Mouse (Mus musculus): ENCODE results near the gene Ccdc142.
A peak's percentile ranks its signal among the peaks of the same experiment; 100 is the strongest.

Gene Ccdc142

DNA sequence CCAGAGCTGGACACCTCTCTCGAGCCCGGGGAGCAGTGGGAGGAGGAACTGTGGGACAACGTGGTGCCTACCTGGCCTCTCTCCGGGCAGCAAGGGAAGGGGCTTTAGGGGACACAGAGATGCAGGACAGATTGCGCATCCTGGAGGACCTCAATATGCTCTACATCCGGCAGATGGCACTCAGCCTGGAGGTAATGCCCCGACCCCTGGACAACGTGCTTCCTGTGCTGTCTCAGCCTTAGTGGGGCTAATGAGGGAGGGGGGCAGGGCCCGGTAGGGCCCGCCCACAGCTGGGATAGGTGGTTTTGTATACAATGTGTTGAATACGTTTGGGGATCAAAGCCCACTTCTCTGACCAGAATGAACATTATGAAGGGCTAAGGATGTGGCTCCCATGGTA, 36.7 kb downstream of the Ccdc142 start:
- no peak for DNase-seq (ENCODE audit: low spot score in 2 of 2)

DNA sequence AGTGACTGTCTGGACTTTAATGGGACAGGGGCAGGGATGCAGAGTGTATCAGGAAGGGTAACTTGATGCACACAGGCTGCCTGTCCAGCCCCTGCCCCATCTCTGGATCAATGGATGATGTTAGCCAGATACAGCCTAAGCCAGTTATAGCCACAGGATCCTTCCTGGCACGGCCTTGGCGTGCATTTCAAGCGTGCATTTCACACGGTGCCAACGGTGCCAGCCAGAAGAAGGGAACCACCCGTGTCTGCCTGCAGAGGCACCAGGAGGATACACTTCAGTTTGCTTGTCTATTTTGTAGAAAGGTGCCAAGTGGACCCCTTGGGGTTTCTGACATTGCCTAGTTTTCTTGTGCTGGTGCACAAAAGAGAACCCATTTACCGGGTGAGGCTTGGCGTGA, 38.6 kb downstream of the Ccdc142 start:
- DNase-seq (ENCODE audit: low spot score in 2 of 2) = no peak

DNA sequence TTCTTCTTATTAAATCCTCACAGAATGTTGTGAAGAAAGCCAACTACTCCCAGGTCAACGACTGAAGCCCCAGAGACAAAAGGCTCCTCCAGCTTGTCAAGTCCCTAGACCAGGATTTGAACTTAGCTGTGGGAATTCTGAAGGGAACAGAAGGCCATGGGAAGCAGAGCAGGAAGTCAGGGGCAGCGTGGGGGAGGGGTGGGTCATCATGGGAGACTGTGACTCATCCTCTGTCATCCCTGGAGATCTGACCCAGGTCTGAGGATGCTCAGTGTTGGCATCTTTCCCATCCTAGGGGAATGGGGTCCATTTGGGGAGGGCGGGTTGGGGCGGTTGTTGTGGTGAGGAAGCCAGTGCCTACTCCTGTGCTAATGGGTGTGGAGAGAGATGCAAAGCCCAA, 40.2 kb downstream of the Ccdc142 start:
- no peak for DNase-seq (ENCODE audit: low spot score in 2 of 2)

DNA sequence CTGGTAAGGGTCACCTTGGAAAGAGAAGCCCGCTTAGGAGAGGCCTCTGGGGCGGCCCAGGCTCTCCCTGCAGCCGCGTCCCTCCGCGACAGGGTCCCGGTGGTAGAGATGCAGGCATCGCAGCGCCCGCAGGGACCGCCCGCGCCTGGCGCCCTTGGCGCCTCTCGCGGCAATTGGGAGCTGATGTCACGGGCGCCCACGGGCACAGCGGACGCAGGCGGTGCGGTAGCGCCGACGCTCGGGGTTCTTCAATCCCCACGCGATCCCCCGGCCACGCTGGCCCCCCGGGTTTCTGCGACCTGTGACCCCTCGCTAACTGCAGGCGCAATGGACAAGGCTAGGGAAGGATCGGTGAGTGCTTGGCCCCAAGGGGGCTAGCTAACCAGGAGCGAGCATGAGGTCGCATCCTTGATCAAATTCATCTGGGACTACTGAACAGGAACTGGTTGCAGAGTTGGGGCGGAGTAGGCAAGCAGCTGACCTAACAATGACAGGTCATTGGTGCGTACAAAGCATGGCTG, 40.9 kb downstream of the Ccdc142 start:
- no peak for DNase-seq (ENCODE audit: low spot score in 2 of 2)

DNA sequence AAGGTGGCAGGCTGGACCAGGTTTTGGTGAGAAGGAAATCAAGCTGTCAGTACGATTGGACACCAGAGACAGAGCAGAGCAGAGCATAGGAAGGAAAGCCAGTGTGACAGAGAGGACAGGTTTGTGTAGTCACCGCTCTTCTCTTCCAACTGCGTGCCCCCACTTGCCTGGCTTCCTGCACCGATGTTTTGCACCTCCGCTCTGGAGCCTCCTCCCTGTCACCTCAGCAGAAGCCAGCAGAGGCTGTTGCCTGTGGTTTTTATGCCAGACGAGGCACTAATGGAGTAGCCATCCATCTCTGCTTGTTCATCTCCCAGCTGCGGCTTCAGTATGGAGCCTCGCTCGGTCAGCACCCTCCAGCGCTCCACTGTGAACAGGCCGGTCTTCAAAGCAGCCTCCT, 41.5 kb downstream of the Ccdc142 start:
- DNase-seq (ENCODE audit: low spot score in 2 of 2) = no peak

DNA sequence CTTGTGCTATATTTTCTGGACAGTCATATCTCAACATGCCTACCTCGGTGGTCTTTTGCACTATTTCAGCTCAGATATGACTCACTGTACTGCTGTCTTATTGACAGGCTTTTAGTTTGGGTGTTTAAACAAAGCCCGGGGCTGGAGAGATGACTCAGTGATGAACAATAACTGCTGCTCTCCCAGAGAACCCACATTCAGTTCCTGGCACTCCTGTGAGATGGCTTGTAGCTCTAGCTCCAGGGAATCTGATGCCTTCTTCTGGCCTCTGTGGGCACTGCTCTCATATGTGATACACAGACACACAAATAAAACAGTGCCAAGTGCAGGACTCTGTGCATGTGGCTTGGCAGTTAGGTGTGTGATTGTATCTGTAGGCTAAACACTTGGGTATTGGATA, 43.8 kb downstream of the Ccdc142 start:
- no peak for DNase-seq (ENCODE audit: low spot score in 2 of 2)

DNA sequence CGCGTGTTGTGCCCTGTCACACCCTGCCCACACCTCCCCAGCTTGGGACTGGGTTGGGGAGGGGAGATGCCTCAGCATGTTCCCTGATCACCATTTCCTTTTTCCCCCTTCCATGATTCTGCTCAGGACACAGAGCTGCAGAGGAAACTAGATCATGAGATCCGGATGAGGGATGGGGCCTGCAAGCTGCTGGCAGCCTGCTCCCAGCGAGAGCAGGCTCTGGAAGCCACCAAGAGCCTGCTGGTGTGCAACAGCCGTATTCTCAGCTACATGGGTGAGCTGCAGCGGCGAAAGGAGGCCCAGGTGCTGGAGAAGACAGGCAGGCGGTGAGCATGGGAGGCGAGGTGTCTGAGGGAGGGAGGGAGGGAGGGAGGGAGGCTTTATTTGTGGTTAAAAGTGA, 44.4 kb downstream of the Ccdc142 start:
- DNase-seq (ENCODE audit: low spot score in 2 of 2) = no peak

DNA sequence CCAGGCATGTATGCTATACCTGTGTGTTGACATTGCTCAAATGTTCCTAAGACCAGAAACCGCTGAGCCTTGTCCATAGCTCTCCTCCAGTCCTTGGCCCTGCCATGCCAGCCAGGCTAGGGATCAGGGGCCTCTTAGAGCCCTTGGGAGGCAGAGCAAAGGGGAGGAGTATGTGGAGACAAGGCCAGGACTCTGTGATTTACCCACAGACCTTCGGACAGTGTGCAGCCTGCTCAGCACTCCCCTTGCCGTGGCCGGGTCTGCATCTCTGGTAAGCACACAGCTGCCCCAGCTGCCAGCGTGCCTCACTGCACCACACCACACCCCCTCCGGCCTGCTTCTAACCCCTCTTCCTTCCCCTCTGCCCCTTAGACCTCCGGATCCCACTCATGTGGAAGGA, 45.9 kb downstream of the Ccdc142 start:
- DNase-seq (ENCODE audit: low spot score in 2 of 2) = no peak

DNA sequence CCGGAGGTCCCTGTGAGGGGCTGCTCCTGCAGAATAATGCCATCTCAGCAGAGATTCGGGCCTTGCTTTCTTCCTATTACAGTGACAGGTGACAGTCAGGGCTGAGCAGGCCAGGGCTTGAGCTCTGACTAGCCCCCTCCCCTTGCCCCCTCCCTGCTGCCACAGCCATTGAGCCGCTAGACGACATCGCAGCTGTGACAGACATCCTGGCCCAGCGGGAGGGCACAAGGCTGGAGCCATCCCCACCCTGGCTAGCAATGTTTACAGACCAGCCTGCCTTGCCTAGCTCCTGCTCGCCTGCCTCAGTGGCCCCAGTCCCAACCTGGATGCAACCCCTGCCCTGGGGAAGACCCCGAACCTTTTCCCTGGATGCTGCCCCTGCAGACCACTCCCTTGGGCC, 50.3 kb downstream of the Ccdc142 start:
- DNase-seq (ENCODE audit: low spot score in 2 of 2) = no peak

DNA sequence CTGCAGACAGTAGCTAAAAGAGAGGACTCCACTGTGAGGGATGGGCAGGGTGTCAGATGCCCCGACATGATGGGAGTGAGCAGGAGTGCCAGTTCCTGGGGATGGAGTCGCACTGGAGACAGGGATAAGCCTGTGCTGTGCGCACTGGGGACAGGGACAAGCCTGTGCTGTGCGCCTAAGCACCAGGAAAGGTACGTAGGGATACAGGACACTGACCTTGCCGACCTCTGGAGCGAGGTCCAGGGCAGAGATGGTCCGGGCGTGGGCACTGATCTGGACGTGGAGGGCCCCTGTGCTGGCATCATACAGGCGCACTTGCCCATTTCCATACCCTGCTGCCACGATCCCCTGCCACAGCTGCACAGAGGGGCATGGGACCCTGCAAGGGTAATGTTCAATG, 51.6 kb downstream of the Ccdc142 start:
- no peak for DNase-seq (ENCODE audit: low spot score in 2 of 2)

DNA sequence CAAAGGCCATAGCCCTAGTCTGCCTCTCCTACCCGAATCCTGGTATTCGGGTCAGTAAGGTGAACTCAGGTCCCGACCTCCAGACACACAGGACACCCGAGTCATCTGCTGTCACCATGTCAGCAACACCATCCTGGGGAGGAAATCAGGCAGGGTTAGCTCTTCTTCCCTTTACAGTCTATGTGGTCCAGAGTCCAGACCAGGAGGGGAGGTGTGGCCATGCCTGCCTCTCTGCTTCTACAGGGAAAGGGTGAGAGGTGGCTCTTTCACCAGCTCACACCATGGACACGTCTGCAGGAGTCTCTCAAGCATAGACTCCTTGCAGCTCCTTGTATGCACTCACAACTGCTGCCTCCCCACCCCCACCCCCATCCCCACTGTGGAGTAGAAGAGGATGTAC, 52.1 kb downstream of the Ccdc142 start:
- DNase-seq (ENCODE audit: low spot score in 2 of 2) = no peak

DNA sequence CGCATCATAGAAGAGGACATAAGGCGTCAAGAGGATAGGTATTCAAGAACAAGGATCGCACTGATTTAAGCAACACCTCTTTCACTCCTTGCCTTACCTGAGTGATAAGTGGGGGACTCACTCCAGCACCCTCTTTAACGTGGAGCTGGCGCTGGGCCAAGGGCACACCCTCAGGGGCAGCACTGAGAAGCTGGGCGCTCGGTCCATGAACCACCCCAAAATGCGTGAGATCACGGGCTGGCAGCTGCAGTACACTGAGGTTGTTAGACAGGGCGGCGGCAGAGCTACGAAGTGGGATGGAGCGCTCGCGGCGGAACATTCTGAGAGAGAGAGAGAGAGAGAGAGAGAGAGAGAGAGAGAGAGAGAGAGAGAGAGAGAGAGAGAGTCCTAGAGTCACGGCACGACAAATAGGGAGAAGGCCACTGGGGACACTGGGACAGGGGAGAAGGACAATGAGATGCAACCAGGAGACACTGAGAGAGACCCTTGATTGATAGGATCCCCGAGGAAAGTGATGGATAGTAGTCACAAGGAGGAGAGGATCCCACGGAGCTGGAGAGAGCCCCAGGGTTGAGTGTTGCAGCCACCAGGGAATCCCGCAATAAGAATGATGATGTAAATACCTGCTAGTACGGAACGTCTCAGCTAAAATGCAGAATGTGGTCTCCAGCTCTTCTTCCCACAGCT, 54.3 kb downstream of the Ccdc142 start:
- no peak for DNase-seq (ENCODE audit: low spot score in 2 of 2)

DNA sequence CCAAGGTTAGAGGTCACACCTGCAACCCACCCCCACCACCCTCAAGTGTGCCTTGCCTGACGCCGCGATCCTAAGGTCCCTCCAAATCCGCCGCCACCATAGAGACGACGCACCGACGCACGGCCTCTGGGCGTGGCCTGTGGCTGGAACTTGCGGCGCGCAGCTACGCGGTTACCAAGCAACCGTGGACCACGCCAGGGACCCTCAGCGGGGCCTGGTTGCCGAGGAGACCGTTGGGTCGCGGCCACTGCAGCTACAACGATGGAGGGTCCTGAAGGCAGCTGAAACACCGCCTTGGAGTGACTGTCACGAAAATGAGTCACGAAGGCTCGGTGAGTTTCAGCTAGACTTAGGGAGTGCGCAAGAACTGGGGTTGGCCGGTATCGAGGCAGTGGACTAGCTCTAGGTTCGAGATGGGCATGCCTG, 54.9 kb downstream of the Ccdc142 start, which contains the start of the genes Wdr54 and 1700003E16Rik:
TSS of gene Wdr54 (minus strand) at position 139 of the 426 bp plus-strand sequence.
TSS of gene 1700003E16Rik (plus strand) at position 146 of the 426 bp plus-strand sequence.
- DNase-seq (ENCODE audit: low spot score in 2 of 2) = peak in 1 of 2 experiments; percentile 32
